ENCODE assay signal across 8 mouse cellular contexts in genomic region chr3:20198869-20199268, GRCm38 (mm10). TPM values are rescaled to one million over a fixed set of nuclear protein-coding genes. Genes with fewer than 3 reads are reported as not detected.
DNase-seq lines count a peak whose midpoint lies in the region; ATAC-seq and TF ChIP-seq lines count a peak whose summit lies in the region.

No protein-coding gene starts in this region.

- TF ChIP-seq POLR2A in limb, embryonic 14.5 days (IDR thresholded peaks at IDR 0.05; ENCODE audit: borderline replicate concordance, extremely low read depth, insufficient read depth, insufficient read length) = no peak

- H3K27ac ChIP-seq in forebrain, embryonic 13.5 days = no peak overlapping the region
- H3K27ac ChIP-seq in limb, embryonic 14.5 days (replicated peaks; ENCODE audit: low read depth, low read length) = no peak overlapping the region

- no peak overlapping the region for H3K4me3 ChIP-seq in forebrain, embryonic 13.5 days
- no peak overlapping the region for H3K4me3 ChIP-seq in limb, embryonic 14.5 days (replicated peaks; ENCODE audit: low read length)

- no peaks in the 10 kb centered on the region for H3K9me3 ChIP-seq in forebrain, embryonic 13.5 days (replicated peaks)
- no peaks in the 10 kb centered on the region for H3K9me3 ChIP-seq in limb, embryonic 14.5 days (ENCODE audit: control insufficient read depth, low read length)

- no peak overlapping the region for H3K4me2 ChIP-seq in forebrain, embryonic 13.5 days
- H3K4me2 ChIP-seq in limb, embryonic 14.5 days (replicated peaks; ENCODE audit: low read depth, low read length, severe bottlenecking) = no peak overlapping the region

- H3K36me3 ChIP-seq in forebrain, embryonic 13.5 days (ENCODE audit: poor library complexity, severe bottlenecking) = no peaks in the 10 kb centered on the region
- no peaks in the 10 kb centered on the region for H3K36me3 ChIP-seq in limb, embryonic 14.5 days (ENCODE audit: control insufficient read depth, insufficient read depth, low read length)

- ATAC-seq in forebrain, embryonic 13.5 days = peak; percentile 87
- ATAC-seq in limb, embryonic 14.5 days (ENCODE audit: low FRiP score, low read depth) = peak; percentile 73

- H3K9ac ChIP-seq in forebrain, embryonic 13.5 days = no peak overlapping the region
- no peak overlapping the region for H3K9ac ChIP-seq in limb, embryonic 14.5 days (ENCODE audit: low read depth, low read length, severe bottlenecking)

- peak; percentile 38 for DNase-seq in urinary bladder, postnatal 14 days (ENCODE audit: low spot score)
- DNase-seq in urinary bladder, adult 2 months (ENCODE audit: low spot score) = no peak
- DNase-seq in c-Kit-positive CD71-positive TER-119-negative erythroid progenitor cells, embryonic 14.5 days (ENCODE audit: low read depth) = peak; percentile 47
- peak; percentile 40 for DNase-seq in kidney, adult 9 months
- DNase-seq in limb, embryonic 14.5 days (ENCODE audit: low spot score) = peak; percentile 65
- peak; percentile 32 to 49 for DNase-seq in natural killer cell, adult 2 months (ENCODE audit: low spot score in 2 of 2)
- peak; percentile 15 for DNase-seq in testis, postnatal 14 days (ENCODE audit: low spot score)

- no peaks in the 10 kb centered on the region for H3K4me1 ChIP-seq in forebrain, embryonic 13.5 days
- H3K4me1 ChIP-seq in limb, embryonic 14.5 days (ENCODE audit: control insufficient read depth, insufficient read depth, low read length) = no peaks in the 10 kb centered on the region

- no peaks in the 10 kb centered on the region for H3K27me3 ChIP-seq in forebrain, embryonic 13.5 days
- no peaks in the 10 kb centered on the region for H3K27me3 ChIP-seq in limb, embryonic 14.5 days (ENCODE audit: control insufficient read depth, insufficient read depth, low read length)

- 29% methylated on average over 6 of the region's 6 CpGs for WGBS in forebrain, embryonic 13.5 days
- WGBS in limb, embryonic 14.5 days = 26% methylated on average over 6 of the region's 6 CpGs

RNA-seq across cellular contexts. Expression of gene Cpa3, which starts 43.1 kb away (rescaled TPM):
- polyA plus RNA-seq in urinary bladder, adult 2 months (2012; rRNA removed) = 4.4 and 5.7 TPM in 2 replicates
- 0.11 TPM in 1 of 2 replicates, not detected in the other for polyA plus RNA-seq in forebrain, embryonic 13.5 days (2015; fragmentation: Nextera tagmentation; extraction: Ambion mirVana)
- 69.3 and 82.2 TPM in 2 replicates for polyA plus RNA-seq in limb, embryonic 14.5 days (2012; rRNA removed)
- 126 and 177 TPM in 2 replicates for polyA plus RNA-seq in limb, embryonic 14.5 days (2014; fragmentation: Nextera tagmentation; extraction: Ambion mirVana)

RNA-seq across cellular contexts. Expression of gene Gyg, which starts 43.8 kb away (rescaled TPM):
- 45.2 and 52.0 TPM in 2 replicates for polyA plus RNA-seq in urinary bladder, adult 2 months (2012; rRNA removed)
- polyA plus RNA-seq in forebrain, embryonic 13.5 days (2015; fragmentation: Nextera tagmentation; extraction: Ambion mirVana) = 22.6 and 26.7 TPM in 2 replicates
- 27.0 and 27.8 TPM in 2 replicates for polyA plus RNA-seq in limb, embryonic 14.5 days (2012; rRNA removed)
- 48.9 and 50.9 TPM in 2 replicates for polyA plus RNA-seq in limb, embryonic 14.5 days (2014; fragmentation: Nextera tagmentation; extraction: Ambion mirVana)

Comparison
In these comparisons a context has a peak if more than half of its experiments do, and no peak if none do; other contexts are left out.
1. RNA of gene Cpa3, which starts 43.1 kb away (polyA plus RNA-seq): 69.3 to 177 TPM in limb, embryonic 14.5 days; 4.4 to 5.7 TPM in urinary bladder, adult 2 months and 0.11 TPM in forebrain, embryonic 13.5 days; every median in the first group is over 10 times any median in the second.